Mouse (Mus musculus) bone marrow, adult 2 months (tissue): Measurements from ENCODE around the gene Sh3pxd2a.

Experiments
- CTCF ChIP-seq: fragments of 200-500 bp; IDR thresholded peaks from 2 replicates; pipeline ENCODE4 v1.5.1; 2011; ENCODE audit warnings: low read length, control low read depth; ENCODE audit not compliant: control insufficient read depth, insufficient read depth
- POLR2A ChIP-seq: fragments of 200-500 bp; IDR thresholded peaks from 2 replicates; pipeline ENCODE4 v1.6.1; 2011; ENCODE audit warnings: low read depth, mild to moderate bottlenecking, control low read depth, low read length, borderline replicate concordance; ENCODE audit not compliant: control insufficient read depth

- TF ChIP-seq POLR2A (no peak), CTCF (no peak)
Observed at GRCm38 (mm10) chr19:47384639-47385038, 79.6 kb downstream of the Sh3pxd2a start.
